Mouse (Mus musculus) spleen, adult 18-20 months (tissue): Measurements from ENCODE around the gene Efcab7.

Experiments
- DNase-seq, 2 experiments: peaks; one replicate each; pipeline ENCODE4 v3.0.0; 2022; ENCODE audit warnings: mixed read lengths in 2 of 2

Gene Efcab7

DNA sequence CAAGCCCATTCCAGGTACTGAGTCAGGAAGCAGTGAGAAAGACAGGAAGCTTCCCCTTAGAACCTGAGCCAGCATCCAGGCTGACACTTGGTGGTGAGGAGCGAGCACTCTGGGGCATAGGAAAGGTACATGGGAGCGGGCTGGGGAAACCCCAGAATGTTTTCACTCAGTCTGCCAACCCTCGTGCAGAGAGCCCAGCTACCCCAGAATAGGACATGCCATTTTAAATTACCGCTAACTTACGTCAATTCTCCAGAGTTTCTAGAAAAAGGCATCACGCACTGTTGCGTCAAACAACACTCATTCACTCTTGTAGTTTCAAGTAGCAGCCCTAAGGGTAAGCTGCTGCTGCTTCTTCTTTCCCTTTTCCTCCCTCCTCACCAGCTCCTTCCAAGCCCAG, 116.0 kb downstream of the Efcab7 start:
- DNase-seq: no peak

DNA sequence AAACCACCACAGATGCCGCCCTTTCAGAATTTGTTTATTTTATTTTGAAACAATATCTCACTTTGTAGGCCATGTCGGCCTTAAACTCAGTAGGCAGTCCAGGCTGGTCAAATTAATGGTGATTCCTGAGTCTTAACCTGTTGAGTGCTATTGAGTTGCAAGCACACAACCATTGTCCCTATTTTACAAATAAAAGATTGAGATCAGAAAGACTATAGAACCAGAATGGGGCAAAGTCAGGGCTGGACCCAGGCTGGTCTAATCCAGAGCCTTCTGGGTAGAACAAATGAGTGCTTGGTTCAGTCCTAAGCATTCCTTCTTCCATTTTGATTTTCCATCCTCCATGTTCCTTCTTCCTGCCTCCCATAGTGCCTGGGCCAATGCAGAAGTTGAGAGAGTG, 117.5 kb downstream of the Efcab7 start:
- DNase-seq: no peak

DNA sequence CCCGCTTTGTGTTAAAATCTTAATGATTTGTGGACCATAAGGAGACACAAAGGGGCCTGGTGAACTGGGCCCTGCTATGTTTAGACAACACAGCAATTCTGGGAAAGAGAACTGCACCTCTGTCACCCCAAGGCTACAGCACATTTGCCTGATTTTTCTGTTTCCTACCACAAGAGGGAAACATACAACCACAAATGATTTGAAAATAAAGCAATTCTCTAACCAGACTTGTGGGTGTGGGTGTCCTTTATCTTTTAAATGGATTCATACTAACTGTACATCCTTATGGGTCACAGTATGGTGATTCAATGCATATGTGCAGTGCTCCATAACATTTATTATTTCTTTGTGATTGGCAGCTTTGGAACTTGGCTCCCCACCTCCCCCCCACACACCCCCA, 118.2 kb downstream of the Efcab7 start:
- DNase-seq: no peak

DNA sequence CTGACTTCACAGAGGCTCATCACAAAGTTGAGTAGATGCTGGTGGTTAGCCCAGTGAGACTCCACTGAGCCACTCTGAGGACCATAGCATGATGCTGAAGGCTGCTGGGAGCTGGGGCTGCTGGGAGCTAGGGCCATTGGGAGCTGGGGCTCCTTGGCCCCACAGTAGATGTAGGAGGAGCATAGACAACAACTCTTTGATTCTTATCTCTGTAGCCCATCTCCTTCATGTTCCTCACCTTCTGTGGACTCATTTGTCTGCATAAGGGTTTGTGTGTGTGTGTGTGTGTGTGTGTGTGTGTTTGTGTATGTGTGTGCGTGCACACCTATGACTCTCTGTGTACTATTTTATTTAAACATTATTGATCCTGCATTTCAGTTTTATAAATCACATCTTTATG, 118.9 kb downstream of the Efcab7 start:
- DNase-seq: no peak

DNA sequence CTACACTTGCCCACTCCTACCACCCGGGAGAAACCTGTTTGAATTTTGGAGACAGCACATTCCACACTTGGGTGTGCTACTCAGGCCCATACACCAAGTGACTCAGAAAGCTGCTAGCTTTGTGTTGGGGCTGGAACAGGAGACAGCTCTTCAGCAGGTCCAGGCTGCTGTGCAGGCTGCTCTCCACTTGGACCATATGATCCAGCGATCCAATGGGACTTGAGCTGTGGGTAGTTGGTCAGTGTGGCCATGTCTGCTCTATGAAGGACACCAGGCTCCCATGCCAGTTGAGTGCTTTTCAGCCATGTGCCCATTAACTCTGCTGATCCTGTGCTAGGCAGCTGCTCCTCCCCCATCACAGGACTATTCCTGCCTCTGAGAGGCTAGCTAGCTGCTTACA, 124.9 kb downstream of the Efcab7 start:
- DNase-seq: no peak

DNA sequence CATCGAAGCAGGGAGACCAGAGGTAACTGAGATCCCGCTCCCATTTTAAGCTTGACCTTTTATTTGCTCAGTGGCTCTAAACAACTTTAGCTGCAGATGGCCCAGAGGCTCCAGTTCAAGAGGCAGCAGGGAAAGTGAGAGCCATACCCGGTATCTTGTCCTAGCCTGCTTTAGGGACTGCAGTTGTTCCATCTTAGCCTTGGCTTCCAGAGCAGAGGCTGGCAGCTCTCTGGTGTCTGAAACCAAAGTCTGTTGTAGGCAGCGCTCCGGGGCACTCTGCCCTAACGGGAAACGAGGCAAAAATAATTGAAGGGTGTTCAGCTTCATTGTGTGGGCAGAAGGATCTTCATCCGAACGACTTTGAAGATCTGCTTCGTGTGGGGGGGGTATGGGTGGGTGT, 126.4 kb downstream of the Efcab7 start:
- DNase-seq: no peak

DNA sequence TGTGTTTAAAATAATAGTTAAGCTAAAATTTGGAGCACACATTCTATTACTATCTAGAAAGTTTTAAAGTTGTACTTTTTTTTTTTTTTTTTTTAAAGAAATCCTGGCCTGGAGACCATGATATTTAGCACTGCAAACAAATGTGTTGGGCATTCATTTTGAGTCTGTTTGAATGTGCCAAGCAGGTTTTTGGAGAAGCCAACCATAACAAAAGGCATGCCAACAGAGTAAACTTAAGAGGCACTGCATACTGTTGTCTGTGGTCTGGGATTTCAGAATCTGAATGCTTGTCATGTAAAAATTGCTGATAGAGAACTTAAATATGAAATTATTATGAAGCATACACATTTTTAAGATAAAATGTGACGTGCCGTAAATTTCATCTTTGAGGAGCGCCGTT, 128.2 kb downstream of the Efcab7 start:
- DNase-seq: no peak

DNA sequence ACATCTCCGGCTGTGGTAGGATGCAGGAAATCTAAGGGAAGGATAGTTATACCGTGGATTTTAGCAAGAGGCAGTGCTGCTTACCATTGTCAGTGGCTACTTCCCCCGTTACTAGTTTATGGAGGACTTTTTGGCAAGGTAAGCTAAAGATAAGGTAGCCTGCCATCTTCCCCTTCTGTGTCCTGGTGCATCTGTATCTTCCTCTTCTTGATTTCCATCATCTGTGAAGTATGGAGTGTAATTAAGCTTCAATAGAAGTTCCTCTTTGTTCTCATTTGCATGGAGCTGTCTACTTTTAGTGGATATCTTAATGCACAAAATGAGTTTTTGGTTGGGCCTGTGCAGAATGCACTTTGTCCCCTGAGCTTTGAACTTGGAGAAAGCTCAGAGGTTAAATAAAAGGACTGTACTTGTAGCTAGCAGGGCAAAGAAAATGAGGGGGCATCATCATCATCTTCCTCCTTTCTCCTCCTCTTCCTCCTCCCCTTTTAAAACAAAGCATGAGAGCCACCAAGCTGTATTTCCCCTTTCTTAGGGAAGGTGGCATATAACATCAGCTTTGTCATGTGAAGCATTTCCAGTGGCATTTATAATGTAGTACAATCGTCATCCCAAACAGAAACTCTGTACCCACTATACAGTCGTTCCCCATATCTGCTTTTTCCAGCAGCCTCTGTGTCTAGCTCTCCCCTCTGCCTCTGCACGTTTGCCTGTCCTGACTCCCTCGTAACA, 129.3 kb downstream of the Efcab7 start:
- DNase-seq: no peak

DNA sequence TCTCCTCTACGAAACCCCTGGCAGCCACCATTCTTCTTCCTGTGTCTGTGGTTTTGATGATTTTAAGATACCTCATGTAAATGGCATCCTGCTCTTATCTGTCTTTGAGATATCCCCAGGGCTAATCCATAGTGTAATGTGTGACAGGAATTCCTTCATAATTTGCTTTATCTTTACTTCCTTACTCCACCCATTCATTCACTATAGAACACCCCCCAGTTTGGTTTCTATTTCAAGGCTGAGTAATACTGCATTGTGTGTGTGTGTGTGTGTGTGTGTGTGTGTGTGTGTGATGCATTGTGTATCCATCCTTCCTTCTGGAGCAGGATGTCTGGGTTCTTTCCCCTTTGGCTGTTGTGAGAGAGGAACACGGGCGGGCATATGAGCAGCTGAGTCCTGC, 130.3 kb downstream of the Efcab7 start:
- DNase-seq: no peak
